Mouse (Mus musculus) kidney, embryonic 15.5 days (tissue): Measurements from ENCODE around the gene Muc16. TPM values are rescaled to one million over a fixed set of nuclear protein-coding genes. Genes with fewer than 3 reads are reported as not detected.

Experiments used
- ATAC-seq: fragments of 200-750 bp; cut with Nextera tagmentation; replicated peaks from 2 replicates; pipeline ENCODE4 v1.8.0; 2017; ENCODE audit warnings: moderate TSS enrichment; ENCODE audit not compliant: low FRiP score
- H3K27ac ChIP-seq: fragments of 300-500 bp; sonication (generic); 2 replicates; pipeline ENCODE4 v1.5.1; 2015; ENCODE audit warnings: mild to moderate bottlenecking, inconsistent platforms
- H3K27me3 ChIP-seq: fragments of 300-500 bp; sonication (generic); 2 replicates; pipeline ENCODE4 v1.6.1; 2015; ENCODE audit warnings: inconsistent platforms
- H3K36me3 ChIP-seq: fragments of 300-500 bp; sonication (generic); 2 replicates; pipeline ENCODE4 v1.6.1; 2015; ENCODE audit warnings: inconsistent platforms
- H3K4me1 ChIP-seq: fragments of 300-500 bp; sonication (generic); 2 replicates; pipeline ENCODE4 v1.6.1; 2015; ENCODE audit warnings: inconsistent platforms
- H3K4me2 ChIP-seq: fragments of 300-500 bp; sonication (generic); 2 replicates; pipeline ENCODE4 v1.6.1; 2015; ENCODE audit warnings: moderate library complexity, mild to moderate bottlenecking, inconsistent platforms
- H3K4me3 ChIP-seq: fragments of 300-500 bp; sonication (generic); replicated peaks from 2 replicates; pipeline ENCODE4 v1.5.1; 2015; ENCODE audit warnings: mild to moderate bottlenecking, inconsistent platforms
- H3K9ac ChIP-seq: fragments of 300-500 bp; sonication (generic); 2 replicates; pipeline ENCODE4 v1.6.1; 2015; ENCODE audit warnings: mild to moderate bottlenecking, inconsistent platforms
- H3K9me3 ChIP-seq: fragments of 300-500 bp; sonication (generic); replicated peaks from 2 replicates; pipeline ENCODE4 v1.6.1; 2016; ENCODE audit warnings: inconsistent platforms
- WGBS: fragments of 180-500 bp; shearing (Covaris S2); methylation state at CpG from one replicate; pipeline ENCODE4 v1.1.7; 2015; ENCODE audit warnings: mixed read lengths; 5-methylcytosine and 5-hydroxymethylcytosine counted together
- polyA plus RNA-seq: library from polyadenylated mRNA; unstranded; fragments of >200 nt; fragmentation: Nextera tagmentation; extraction: Ambion mirVana; gene quantifications from 2 replicates; pipeline ENCODE4 v1.2.1, GENCODE M21; 2015

Gene Muc16
- polyA plus RNA-seq, result 0.13 and 0.19 TPM in 2 replicates

GRCm38 (mm10) chr9:18674480-18675154 is at the start of gene Muc16:
Gene Muc16, minus strand, starts transcription at chr9:18674530.
- no peak within 1 kb of the TSS for H3K9ac ChIP-seq
- WGBS, result 80% methylated on average over 4 of the region's 4 CpGs
- no peak within 1 kb of the TSS for H3K4me2 ChIP-seq
- H3K9me3 ChIP-seq, result no peaks in the 10 kb centered on the region
- no peaks in the 10 kb centered on the region for H3K4me1 ChIP-seq
- no peaks in the 10 kb centered on the region for H3K36me3 ChIP-seq
- no peak within 1 kb of the TSS for H3K27ac ChIP-seq
- no peaks in the 10 kb centered on the region for H3K27me3 ChIP-seq
- H3K4me3 ChIP-seq, result no peak within 1 kb of the TSS
- ATAC-seq, result no peak

- Histone ChIP-seq H3K4me2 (no peak overlapping the region), H3K4me1 (0 out of 2 replicates have a peak, but pooled peaks cover 9% of the 10 kb centered on the region), H3K36me3 (no peaks in the 10 kb centered on the region), H3K9ac (no peak overlapping the region), H3K27ac (no peak overlapping the region), H3K9me3 (no peaks in the 10 kb centered on the region), H3K27me3 (no peaks in the 10 kb centered on the region), H3K4me3 (no peak overlapping the region)
- ATAC-seq, result no peak
- 31% methylated on average over 4 of the region's 4 CpGs for WGBS
These were observed 48.4 kb upstream of the Muc16 start for GRCm38 (mm10) chr9:18722712-18723099.

DNA sequence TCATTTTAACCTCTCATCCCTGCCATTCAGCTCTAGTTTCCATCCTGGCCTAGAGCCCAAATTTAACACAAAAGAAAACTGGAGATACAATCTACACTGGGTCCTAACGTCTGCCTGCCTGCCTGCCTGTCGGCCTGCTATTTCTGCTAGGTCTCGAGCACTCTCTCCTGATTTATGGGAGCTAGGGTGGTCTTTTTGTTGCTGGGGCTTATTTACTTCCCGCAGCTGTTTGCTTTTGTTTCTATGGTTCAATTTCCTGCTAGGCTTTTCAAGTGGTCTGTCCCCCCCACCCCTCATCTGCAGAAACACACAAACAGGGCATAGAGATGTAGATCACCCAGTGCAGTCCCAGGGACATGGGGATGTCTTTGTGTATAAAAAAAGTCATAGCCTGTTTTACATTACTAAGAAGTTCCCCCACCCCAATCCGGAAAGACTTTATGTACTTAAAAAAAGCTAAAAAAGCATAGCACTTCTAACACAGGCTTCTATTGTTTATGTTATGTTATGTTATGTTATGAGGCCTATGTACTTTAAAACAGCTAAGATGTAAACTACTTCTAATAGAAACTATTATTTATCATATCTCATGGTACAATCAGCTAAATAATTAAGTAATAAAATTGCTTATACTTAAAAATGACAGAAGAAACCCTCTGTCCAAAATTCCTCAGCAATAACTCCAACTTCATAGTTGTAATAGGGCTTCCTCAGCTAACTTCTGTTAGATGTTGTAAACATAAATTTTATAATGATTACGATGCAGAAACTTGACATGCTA is 47.8 kb upstream of the Muc16 start:
- no peaks in the 10 kb centered on the region for H3K9me3 ChIP-seq
- 16% methylated on average over 6 of the region's 6 CpGs for WGBS
- no peaks in the 10 kb centered on the region for H3K27me3 ChIP-seq
- H3K36me3 ChIP-seq, result no peaks in the 10 kb centered on the region
- H3K9ac ChIP-seq, result no peak overlapping the region
- ATAC-seq, result peak; percentile 78
- H3K4me2 ChIP-seq, result no peak overlapping the region
- no peak overlapping the region for H3K4me3 ChIP-seq
- peak overlapping the region; percentile 58; the same call in 1 of the 2 replicates for H3K27ac ChIP-seq
- 0 out of 2 replicates have a peak, but pooled peaks cover 9% of the 10 kb centered on the region for H3K4me1 ChIP-seq

GRCm38 (mm10) chr9:18721011-18721410 is 46.7 kb upstream of the Muc16 start:
- Histone ChIP-seq H3K4me3 (no peak overlapping the region), H3K9me3 (no peaks in the 10 kb centered on the region), H3K4me1 (0 out of 2 replicates have a peak, but pooled peaks cover 9% of the 10 kb centered on the region), H3K27me3 (no peaks in the 10 kb centered on the region), H3K27ac (peak overlapping the region; percentile 58; the same call in 1 of the 2 replicates), H3K4me2 (no peak overlapping the region), H3K9ac (no peak overlapping the region), H3K36me3 (no peaks in the 10 kb centered on the region)
- WGBS, result 19% methylated on average over 2 of the region's 2 CpGs
- no peak for ATAC-seq

- H3K4me1 ChIP-seq, result no peaks in the 10 kb centered on the region
- H3K27me3 ChIP-seq, result no peaks in the 10 kb centered on the region
- no peaks in the 10 kb centered on the region for H3K9me3 ChIP-seq
- no peak overlapping the region for H3K4me3 ChIP-seq
- H3K36me3 ChIP-seq, result no peaks in the 10 kb centered on the region
- H3K9ac ChIP-seq, result no peak overlapping the region
- no peak for ATAC-seq
- H3K4me2 ChIP-seq, result no peak overlapping the region
- no peak overlapping the region for H3K27ac ChIP-seq
These were observed 31.3 kb upstream of the Muc16 start for GRCm38 (mm10) chr9:18705628-18706027.

DNA sequence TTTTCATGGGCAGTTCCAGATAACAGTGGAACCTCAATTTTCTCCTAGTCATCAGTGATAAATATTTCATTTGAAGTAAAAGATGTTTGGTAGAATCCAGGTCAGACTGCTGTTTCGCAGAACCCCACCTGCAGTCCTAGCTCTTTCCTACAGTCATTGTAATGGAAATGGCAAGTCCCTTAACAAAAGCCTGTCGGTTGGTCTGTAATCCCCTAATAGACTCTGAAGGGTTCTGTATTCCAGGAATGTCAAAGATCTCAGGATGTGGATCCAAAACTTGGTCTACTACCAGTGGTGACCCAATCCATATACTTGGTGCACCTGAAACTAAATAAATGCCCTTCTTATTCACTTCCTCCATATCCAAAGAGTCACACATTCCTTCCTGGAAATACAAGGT is 76.0 kb downstream of the Muc16 start:
- WGBS, result 60% methylated on average over 2 of the region's 2 CpGs
- H3K4me1 ChIP-seq, result no peaks in the 10 kb centered on the region
- no peaks in the 10 kb centered on the region for H3K27me3 ChIP-seq
- H3K27ac ChIP-seq, result no peak overlapping the region
- no peak overlapping the region for H3K4me2 ChIP-seq
- no peak overlapping the region for H3K9ac ChIP-seq
- no peaks in the 10 kb centered on the region for H3K9me3 ChIP-seq
- no peak overlapping the region for H3K4me3 ChIP-seq
- no peak for ATAC-seq
- H3K36me3 ChIP-seq, result no peaks in the 10 kb centered on the region

GRCm38 (mm10) chr9:18508098-18508497 is 166.2 kb downstream of the Muc16 start:
- Histone ChIP-seq H3K27ac (no peak overlapping the region), H3K4me2 (no peak overlapping the region), H3K36me3 (no peaks in the 10 kb centered on the region), H3K9me3 (no peaks in the 10 kb centered on the region), H3K9ac (no peak overlapping the region), H3K4me1 (no peaks in the 10 kb centered on the region), H3K4me3 (no peak overlapping the region), H3K27me3 (no peaks in the 10 kb centered on the region)
- ATAC-seq, result no peak
- WGBS, result 59% methylated on average over 2 of the region's 2 CpGs

DNA sequence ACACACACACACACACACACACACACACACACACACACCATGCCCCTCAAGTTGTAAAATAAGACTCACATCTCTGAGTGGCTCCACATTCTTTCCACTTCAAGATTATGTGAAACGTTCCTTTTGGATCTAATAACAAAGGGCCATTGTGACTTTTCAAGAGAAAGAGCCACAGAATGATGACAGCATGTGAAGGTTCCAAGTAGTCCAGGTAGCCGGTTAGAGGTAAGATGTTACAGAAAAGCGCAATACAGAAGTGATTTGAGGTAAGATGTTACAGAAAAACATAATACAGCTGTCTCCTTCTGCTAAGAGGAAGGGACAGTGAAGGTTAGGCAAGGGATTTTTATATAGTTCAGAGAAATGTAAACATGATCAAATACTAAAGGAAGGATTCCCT is 196.2 kb downstream of the Muc16 start, which contains the start of the genes Zfp558 and Mbd3l1:
Zfp558 (minus strand) TSS at position 101 of the 400 bp plus-strand sequence.
Mbd3l1 (plus strand) TSS at position 192 of the 400 bp plus-strand sequence.
- no peak for ATAC-seq
- no peak within 1 kb of the TSS for H3K4me3 ChIP-seq
- H3K9ac ChIP-seq, result no peak within 1 kb of the TSS
- H3K4me2 ChIP-seq, result no peak within 1 kb of the TSS
- H3K9me3 ChIP-seq, result no peaks in the 10 kb centered on the region
- H3K36me3 ChIP-seq, result no peaks in the 10 kb centered on the region
- H3K27ac ChIP-seq, result no peak within 1 kb of the TSS
- no peaks in the 10 kb centered on the region for H3K4me1 ChIP-seq
- H3K27me3 ChIP-seq, result no peaks in the 10 kb centered on the region
- WGBS, result 73% methylated on average over 3 of the region's 3 CpGs

DNA sequence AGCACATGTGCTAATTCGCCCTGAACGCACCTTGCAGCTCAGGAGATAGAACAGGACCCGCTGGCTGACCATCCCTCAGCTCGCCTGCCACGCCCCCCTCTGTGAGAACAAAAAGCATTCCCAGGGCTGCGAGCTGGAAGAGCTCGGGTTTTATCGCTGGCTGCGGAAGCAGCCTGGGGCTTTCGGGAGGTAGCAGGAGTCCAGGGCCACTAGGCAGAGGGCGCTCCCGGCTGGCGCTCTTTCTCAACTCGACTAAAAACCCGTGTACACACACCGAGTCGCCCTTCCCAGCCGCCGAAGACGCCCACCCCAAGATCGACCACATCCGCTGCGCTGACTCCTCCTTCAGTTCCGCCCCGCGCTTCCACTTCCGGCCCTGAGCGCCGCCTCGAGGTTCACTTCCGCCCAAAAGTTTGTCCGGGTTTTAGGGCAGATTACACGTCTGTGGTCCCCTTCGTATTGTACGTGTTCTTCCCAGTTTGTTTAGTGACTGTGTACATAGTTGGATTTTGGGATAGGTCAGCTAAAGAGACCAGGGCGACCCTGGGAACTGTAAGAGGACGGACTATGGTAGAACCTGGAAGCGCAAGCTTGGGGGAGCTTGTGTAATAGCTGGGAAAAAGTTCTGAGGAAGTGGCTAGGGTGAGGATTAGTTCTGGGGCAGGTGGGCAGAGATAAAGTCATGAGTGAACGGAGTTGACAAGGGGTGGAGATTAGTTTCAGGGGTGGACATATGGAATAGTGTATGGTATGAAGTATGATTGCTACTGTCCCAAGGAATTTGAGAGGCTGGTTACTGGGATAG is 200.8 kb downstream of the Muc16 start:
- peak overlapping the region; percentile 70 for H3K4me2 ChIP-seq
- peak overlapping the region; percentile 96 for H3K27ac ChIP-seq
- peak overlapping the region; percentile 57 for H3K9ac ChIP-seq
- peak; percentile 99 for ATAC-seq
- H3K9me3 ChIP-seq, result no peaks in the 10 kb centered on the region
- H3K27me3 ChIP-seq, result no peaks in the 10 kb centered on the region
- H3K36me3 ChIP-seq, result no peaks in the 10 kb centered on the region
- H3K4me3 ChIP-seq, result peak overlapping the region; percentile 69
- 0 out of 2 replicates have a peak, but pooled peaks cover 5% of the 10 kb centered on the region for H3K4me1 ChIP-seq
- 5% methylated on average over 39 of the region's 39 CpGs for WGBS

DNA sequence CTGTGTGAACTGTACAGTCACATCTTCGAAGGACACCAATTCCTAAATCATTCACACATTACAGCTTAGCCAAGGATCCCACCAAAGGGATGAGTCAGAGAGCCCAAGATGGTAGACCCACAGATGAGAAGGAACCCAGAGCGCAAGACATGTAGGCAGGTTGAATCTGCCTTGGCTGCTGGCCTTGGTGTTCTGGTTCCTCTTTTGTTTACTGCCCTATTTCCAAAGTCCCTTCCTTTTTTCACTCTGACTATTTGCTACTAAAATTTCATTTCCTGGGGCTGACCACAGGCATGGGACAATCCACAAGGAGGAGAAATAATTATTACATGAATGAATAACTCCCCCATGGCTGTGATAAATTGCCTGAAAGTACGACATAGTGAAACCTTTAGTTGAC is 206.3 kb downstream of the Muc16 start:
- 74% methylated on average over 3 of the region's 3 CpGs for WGBS
- H3K9ac ChIP-seq, result no peak overlapping the region
- H3K4me1 ChIP-seq, result 0 out of 2 replicates have a peak, but pooled peaks cover 4% of the 10 kb centered on the region
- H3K4me2 ChIP-seq, result no peak overlapping the region
- H3K4me3 ChIP-seq, result no peak overlapping the region
- no peak overlapping the region for H3K27ac ChIP-seq
- H3K36me3 ChIP-seq, result peaks cover 14% of the 10 kb centered on the region
- no peak for ATAC-seq
- H3K27me3 ChIP-seq, result no peaks in the 10 kb centered on the region
- no peaks in the 10 kb centered on the region; the same call in 1 of the 2 replicates for H3K9me3 ChIP-seq

- no peak overlapping the region for H3K4me3 ChIP-seq
- H3K9me3 ChIP-seq, result no peaks in the 10 kb centered on the region; the same call in 1 of the 2 replicates
- no peak overlapping the region for H3K4me2 ChIP-seq
- H3K4me1 ChIP-seq, result no peaks in the 10 kb centered on the region
- WGBS, result 71% methylated on average over 3 of the region's 3 CpGs
- no peaks in the 10 kb centered on the region for H3K27me3 ChIP-seq
- no peak overlapping the region for H3K27ac ChIP-seq
- no peak overlapping the region for H3K9ac ChIP-seq
- no peak for ATAC-seq
- peaks cover 21% of the 10 kb centered on the region for H3K36me3 ChIP-seq
These were observed 207.0 kb downstream of the Muc16 start for GRCm38 (mm10) chr9:18467350-18467749.
